Mouse (Mus musculus) stomach, postnatal 0 days (tissue): Measurements from ENCODE around the gene Fstl4.

Experiments used
- CTCF ChIP-seq: IDR thresholded peaks from 2 replicates; pipeline ENCODE4 v1.5.1; 2016; ENCODE audit warnings: antibody characterized with exemption, low read depth, mild to moderate bottlenecking, moderate library complexity
- EP300 ChIP-seq: optimal IDR thresholded peaks from 2 replicates; pipeline ENCODE3; 2016; ENCODE audit warnings: antibody characterized with exemption

GRCm38 (mm10) chr11:52809542-52809941 lies 45.1 kb downstream of the Fstl4 start:
- no peak for TF ChIP-seq CTCF
- no peak for TF ChIP-seq EP300
